Mouse (Mus musculus) regulatory T cell (primary cell): ENCODE data around the gene Gm12184.
"Not testable (repeated sequence)": the region's sequence is repeated elsewhere in the genome, so short reads cannot be mapped to it uniquely, and the experiment has no call there.

Experiments
- in situ Hi-C: fragments of 300-600 bp; cut with MboI, MseI; formaldehyde crosslinking; loops from one replicate; pipeline ENCODE4 v1.15.1; 2025; ENCODE audit warnings: high pct_unique_total_duplicates

The Gm12184 gene

DNA sequence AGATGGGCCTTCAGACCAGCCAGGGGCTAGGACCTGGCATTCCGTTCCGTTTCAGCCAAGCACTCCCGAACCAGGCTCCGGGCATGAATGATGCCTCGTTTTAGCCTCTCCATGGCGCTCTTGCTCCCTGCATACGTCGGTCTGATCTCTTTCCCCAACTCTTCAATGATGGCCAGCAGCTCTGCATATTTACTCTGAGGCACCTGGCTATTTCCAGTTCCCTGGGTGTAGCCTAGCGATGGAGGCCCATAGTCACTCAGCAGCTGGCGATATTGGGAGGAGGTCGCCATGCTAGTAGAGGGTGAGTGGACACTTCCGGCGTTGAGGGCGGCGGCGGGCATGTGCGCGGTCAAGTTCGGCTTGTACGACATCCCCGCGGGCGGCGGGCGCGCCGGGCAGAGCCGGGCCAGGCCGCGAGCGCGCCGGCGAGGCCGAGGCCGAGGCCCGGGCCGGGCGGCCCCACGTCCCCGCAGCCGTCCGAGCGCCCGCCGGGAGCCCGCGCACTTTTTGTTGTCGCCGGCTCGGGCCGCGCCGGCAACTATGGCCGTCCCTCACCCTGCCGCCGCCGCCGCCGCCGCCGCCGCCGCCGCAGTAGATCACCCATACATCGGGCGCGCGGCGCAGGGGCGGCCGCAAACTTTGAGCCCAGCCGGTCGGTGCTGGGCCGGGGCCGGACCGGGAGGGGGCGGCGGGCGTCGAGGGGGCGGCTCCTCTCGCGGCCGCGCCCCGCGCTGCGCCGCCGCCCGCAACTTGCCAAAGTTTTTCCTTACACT lies at the start of gene Gm12184, which contains the start of gene Trim7:
TSS of gene Gm12184 (minus strand) at position 677 of the 773 bp plus-strand sequence.
TSS of gene Trim7 (plus strand) at position 162 of the 773 bp plus-strand sequence.
- in situ Hi-C loops, result loop anchor here (25.0 kb wide), 1 partner anchor 886 kb away; the partner anchor contains the start of gene Cnot6

GRCm38 (mm10) chr11:48875343-48875837 lies 48.9 kb upstream of the Gm12184 start:
- in situ Hi-C loops, result not testable (repeated sequence)

DNA sequence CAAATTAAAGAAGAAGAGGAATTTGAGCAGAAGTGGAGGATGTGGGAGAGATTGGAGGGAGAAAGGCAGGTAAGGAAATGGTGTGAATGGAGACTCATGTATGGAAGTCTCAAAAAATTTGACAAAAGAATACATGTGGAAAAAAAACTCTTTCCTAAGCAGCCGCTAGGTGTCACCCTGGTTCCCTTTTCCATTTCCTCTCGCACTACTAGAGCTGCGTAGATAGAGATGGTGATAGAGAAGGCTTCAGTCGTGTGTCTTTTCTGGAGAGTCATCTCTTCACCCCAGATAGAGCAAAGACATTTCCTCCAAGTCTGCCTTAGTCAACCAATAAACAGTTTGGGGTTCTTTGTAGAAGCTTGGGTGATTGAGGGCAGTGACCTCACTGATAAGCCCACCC lies 48.0 kb upstream of the Gm12184 start:
- in situ Hi-C loops, result loop anchor here (5.0 kb wide), 2 partner anchors 223 to 378 kb away; no protein-coding TSS in a partner anchor

- in situ Hi-C loops, result loop anchor here (5.0 kb wide), 2 partner anchors 224 to 379 kb away; no protein-coding TSS in a partner anchor
These were observed 47.3 kb upstream of the Gm12184 start for GRCm38 (mm10) chr11:48873591-48874290.

- in situ Hi-C loops, result loop anchor here (5.0 kb wide), 2 partner anchors 225 to 380 kb away; no protein-coding TSS in a partner anchor
These were observed 46.3 kb upstream of the Gm12184 start for GRCm38 (mm10) chr11:48872695-48873300.

DNA sequence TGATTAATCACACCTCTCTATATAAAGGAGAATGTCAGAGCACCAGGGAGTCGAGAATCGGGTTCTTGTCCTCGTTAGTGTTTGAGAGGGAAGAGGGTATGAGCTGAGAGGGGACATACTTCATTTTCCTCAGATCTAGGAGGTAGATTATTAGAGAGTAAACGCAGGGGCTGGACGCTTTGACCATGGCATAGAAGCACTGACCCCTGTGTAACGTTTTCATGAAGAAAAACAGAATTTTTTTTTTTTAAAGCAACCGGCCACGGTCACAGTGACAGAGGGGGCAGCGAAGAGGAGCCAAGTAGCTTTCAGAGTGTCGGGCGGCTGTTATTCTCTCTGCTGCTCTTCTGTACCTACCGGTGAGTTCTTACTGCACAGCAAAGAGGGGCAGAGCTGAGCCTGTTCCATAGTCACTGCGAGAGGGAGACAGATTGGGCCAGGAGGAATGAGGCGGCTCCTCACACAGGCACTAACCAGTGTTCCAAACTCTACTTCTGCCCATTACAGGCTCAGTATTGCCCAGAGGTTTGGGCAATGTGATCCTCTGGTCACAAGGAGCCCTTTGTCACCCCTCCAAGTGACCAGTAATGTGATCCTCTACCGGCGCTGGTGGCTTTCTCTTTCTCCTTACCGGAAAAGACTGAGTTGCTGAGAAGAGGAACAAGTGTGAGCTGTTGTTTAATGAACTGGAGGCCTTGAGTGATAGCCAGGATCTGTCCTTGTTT lies 45.5 kb upstream of the Gm12184 start:
- in situ Hi-C loops, result loop anchor here (5.0 kb wide), 2 partner anchors 225 to 380 kb away; no protein-coding TSS in a partner anchor

DNA sequence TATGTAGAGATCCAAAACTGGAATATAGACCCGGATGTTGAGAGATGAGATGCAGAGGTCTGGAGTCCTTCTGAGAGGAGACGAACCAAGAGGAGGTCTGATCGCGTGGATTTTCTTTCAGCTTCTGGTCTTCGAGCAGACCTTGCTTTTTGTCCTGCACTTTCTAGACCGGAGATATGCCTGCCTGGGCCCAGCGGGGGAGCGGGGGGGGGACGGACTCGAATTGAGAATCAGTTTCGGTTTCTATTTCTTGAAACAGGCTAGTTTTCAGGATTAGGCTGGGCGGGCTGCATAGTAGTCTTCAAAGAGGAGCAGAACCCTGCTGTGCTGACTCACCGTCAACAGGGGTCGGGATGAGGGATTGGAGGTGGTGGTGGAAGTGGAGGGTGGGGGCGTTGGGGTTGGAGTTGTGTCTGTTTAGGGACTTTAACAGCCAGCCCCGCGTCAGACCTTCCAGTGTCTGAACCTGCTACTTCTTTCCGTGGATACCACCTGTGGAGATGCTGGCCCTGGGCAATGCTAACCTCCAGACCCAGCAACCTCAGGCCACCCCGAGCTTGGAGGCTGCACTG lies 44.8 kb upstream of the Gm12184 start, which contains the start of gene Irgm1:
TSS of gene Irgm1 (minus strand) at position 483 of the 572 bp plus-strand sequence.
- in situ Hi-C loops, result loop anchor here (5.0 kb wide), 2 partner anchors 226 to 381 kb away; no protein-coding TSS in a partner anchor

- in situ Hi-C loops, result loop anchor here (5.0 kb wide), 2 partner anchors 227 to 382 kb away; no protein-coding TSS in a partner anchor
These were observed 44.3 kb upstream of the Gm12184 start for GRCm38 (mm10) chr11:48870781-48871180.

DNA sequence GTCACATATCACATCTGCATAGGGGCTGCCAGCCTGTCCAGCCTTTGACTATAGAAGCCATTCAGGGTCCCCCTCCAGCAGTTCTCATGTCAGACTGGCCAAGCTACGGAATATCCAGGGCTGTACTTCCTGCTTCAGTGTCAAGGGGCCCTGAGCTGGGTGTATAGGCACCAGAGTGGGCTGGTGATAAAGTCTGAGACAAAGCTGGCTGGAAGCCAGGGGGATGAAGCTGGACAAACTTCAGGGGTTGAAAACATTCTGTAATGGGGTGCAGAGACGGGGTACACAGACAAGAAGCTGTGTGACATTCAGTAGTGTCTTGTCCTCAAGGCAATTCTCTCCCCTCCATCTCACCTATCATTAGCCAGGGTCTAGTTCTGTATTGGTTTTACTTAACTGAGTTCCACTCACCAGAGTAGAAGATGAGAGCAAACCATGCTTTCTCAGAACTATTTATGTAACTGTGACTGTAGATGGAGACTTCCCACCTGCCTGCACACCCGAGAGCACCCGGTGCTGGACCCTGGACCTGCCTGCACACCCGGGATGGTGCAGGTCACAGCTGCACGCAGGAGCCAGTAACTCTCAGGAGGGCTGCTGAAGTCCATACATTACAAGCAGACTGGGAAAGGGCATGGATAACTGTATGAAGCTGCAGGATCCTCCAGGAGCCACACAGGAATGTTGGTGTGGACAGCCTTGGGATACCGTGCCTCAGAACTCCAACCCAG lies 43.1 kb upstream of the Gm12184 start:
- in situ Hi-C loops, result loop anchor here (5.0 kb wide), 2 partner anchors 228 to 383 kb away; no protein-coding TSS in a partner anchor

DNA sequence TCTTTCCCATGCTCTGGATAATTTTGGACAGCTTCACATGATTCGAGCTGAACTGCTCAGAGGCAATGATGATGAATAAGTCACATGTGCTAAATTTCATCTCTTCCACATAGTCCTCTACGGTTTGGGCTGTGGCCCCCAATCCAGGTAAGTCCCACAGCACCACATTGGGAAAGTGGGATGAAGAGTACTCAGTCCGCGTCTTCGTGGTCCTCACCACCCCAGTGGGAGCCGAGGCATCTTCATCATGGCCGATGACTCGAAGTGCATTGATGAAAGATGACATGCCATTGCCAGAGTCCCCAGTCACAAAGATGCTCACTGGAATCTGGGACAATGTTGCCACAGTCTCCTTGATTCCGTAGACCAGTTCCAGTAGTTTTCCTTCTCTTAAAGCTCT lies 40.0 kb upstream of the Gm12184 start:
- in situ Hi-C loops, result no loop called here

DNA sequence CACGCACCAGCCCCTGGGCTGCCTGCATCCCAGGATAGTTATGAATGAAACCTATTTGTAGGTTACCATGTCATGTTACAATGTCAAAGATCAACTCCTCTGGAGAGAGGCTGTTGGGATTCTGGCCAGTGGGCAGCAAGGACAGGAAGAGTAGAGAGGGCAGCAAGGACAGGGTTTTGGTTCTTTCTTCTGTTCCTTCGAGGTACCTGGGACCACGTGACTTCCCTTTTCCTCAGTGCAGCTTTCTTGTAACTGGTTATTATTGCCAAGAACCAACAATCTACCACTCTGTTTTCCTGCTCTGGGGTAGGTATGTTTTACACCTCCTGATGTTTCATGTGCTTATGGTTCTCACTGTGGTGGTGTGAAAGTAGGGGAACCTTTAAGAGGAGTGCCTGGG lies 37.4 kb upstream of the Gm12184 start:
- in situ Hi-C loops, result no loop called here

- in situ Hi-C loops, result no loop called here
These were observed 36.4 kb upstream of the Gm12184 start for GRCm38 (mm10) chr11:48862784-48863319.

DNA sequence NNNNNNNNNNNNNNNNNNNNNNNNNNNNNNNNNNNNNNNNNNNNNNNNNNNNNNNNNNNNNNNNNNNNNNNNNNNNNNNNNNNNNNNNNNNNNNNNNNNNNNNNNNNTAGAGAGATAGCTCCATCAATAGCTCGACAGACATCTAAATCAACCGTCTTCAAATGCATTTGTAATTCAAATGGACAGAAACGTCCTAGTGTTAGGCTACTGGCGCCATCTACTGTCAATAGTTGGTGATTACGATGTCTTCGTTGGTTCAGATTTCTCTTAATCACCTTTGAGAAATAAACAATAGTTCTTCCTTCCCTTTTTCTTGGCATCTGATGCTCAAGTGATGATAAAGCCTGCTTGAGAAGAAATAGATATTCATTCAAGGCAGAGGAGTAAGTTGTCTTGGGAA lies 32.6 kb upstream of the Gm12184 start:
- in situ Hi-C loops, result loop anchor here (5.0 to 10.0 kb wide), 2 partner anchors 72 to 386 kb away; partner anchors contain the start of gene Mgat1

GRCm38 (mm10) chr11:48853474-48854180 lies 27.2 kb upstream of the Gm12184 start:
- in situ Hi-C loops, result loop anchor here (5.0 to 10.0 kb wide), 2 partner anchors 36 to 391 kb away; partner anchors contain the start of genes Mgat1 and Trim41

DNA sequence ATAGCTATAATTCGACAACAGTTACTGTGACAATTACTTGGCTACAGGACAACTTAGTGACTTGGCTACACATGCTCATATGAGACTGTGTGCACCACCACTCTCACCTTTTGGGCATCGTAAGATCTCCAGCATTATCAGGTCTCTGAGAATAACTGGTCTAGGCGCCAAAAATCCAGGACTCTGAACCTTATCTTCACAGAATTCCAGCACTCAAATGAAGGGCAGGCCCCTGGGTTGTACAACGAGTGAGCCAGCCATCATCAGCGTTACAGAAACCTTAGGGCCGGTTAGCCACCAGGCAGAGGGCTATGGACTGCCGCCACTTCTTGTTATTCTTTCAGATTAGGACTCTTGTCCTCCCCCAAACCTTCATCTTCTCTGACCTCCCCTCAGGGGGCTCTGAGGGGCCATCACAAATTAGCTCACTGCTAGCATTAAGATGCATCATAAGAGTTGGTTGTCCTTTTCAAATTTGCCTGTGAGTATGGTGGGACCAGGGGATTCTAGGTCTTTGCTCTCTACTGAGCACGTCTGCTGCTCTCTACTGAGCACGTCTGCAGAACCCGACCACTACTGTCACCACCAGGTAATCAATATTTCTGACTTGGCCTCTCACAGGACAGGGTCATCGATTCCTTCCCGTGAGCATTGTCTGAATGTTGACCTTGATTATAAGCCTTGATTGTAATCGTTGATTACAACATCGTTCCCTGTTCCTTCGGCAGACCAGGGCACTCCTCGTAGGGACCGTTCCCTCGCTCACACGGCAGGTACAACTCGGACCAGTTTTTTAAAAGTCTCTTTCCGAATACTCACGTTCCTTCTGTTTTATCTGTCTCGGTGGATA lies 26.4 kb upstream of the Gm12184 start:
- in situ Hi-C loops, result loop anchor here (5.0 to 10.0 kb wide), 2 partner anchors 36 to 392 kb away; partner anchors contain the start of genes Mgat1 and Trim41

GRCm38 (mm10) chr11:48852190-48852589 lies 25.7 kb upstream of the Gm12184 start:
- in situ Hi-C loops, result loop anchor here (5.0 to 10.0 kb wide), 2 partner anchors 35 to 393 kb away; partner anchors contain the start of genes Mgat1 and Trim41

GRCm38 (mm10) chr11:48851270-48851995 lies 25.0 kb upstream of the Gm12184 start:
- in situ Hi-C loops, result loop anchor here (5.0 to 10.0 kb wide), 2 partner anchors 34 to 393 kb away; partner anchors contain the start of genes Mgat1 and Trim41
